Mouse (Mus musculus): ENCODE results near the gene Cdc25b.

The Cdc25b gene

GRCm38 (mm10) chr2:131186771-131187601, at the start of gene Cdc25b, which contains the start of gene Spef1:
Gene Cdc25b (plus strand): TSS chr2:131186949.
Gene Spef1 (minus strand): TSS chr2:131187282.
- peak; percentile 92 for DNase-seq (ENCODE audit: low read depth, low spot score)

- no peak for DNase-seq (ENCODE audit: low read depth, low spot score)
These were observed 48.5 kb upstream of the Cdc25b start for GRCm38 (mm10) chr2:131138296-131138695.

- no peak for DNase-seq (ENCODE audit: low read depth, low spot score)
These were observed 48.0 kb upstream of the Cdc25b start for GRCm38 (mm10) chr2:131138760-131139159.

- DNase-seq (ENCODE audit: low read depth, low spot score), result no peak
These were observed 47.5 kb upstream of the Cdc25b start for GRCm38 (mm10) chr2:131139287-131139686.

- DNase-seq (ENCODE audit: low read depth, low spot score), result no peak
These were observed 46.7 kb upstream of the Cdc25b start for GRCm38 (mm10) chr2:131139886-131140532.

- DNase-seq (ENCODE audit: low read depth, low spot score), result no peak
These were observed 46.2 kb upstream of the Cdc25b start for GRCm38 (mm10) chr2:131140533-131140905.

- DNase-seq (ENCODE audit: low read depth, low spot score), result no peak
These were observed 45.3 kb upstream of the Cdc25b start for GRCm38 (mm10) chr2:131141336-131141986.

GRCm38 (mm10) chr2:131142592-131142991, 44.2 kb upstream of the Cdc25b start:
- DNase-seq (ENCODE audit: low read depth, low spot score), result peak; percentile 53

GRCm38 (mm10) chr2:131143007-131143780, 43.6 kb upstream of the Cdc25b start:
- DNase-seq (ENCODE audit: low read depth, low spot score), result no peak

GRCm38 (mm10) chr2:131145121-131145520, 41.6 kb upstream of the Cdc25b start:
- no peak for DNase-seq (ENCODE audit: low read depth, low spot score)

GRCm38 (mm10) chr2:131145536-131145935, 41.2 kb upstream of the Cdc25b start:
- no peak for DNase-seq (ENCODE audit: low read depth, low spot score)

- peak; percentile 60 for DNase-seq (ENCODE audit: low read depth, low spot score)
These were observed 40.3 kb upstream of the Cdc25b start for GRCm38 (mm10) chr2:131146193-131147042.

- DNase-seq (ENCODE audit: low read depth, low spot score), result no peak
These were observed 39.7 kb upstream of the Cdc25b start for GRCm38 (mm10) chr2:131147043-131147365.

- DNase-seq (ENCODE audit: low read depth, low spot score), result no peak
These were observed 38.1 kb upstream of the Cdc25b start for GRCm38 (mm10) chr2:131148353-131149253.

- no peak for DNase-seq (ENCODE audit: low read depth, low spot score)
These were observed 37.5 kb upstream of the Cdc25b start for GRCm38 (mm10) chr2:131149254-131149578.

- no peak for DNase-seq (ENCODE audit: low read depth, low spot score)
These were observed 34.5 kb upstream of the Cdc25b start for GRCm38 (mm10) chr2:131152166-131152730.

GRCm38 (mm10) chr2:131154036-131154435, 32.7 kb upstream of the Cdc25b start:
- no peak for DNase-seq (ENCODE audit: low read depth, low spot score)

- DNase-seq (ENCODE audit: low read depth, low spot score), result no peak
These were observed 29.8 kb upstream of the Cdc25b start for GRCm38 (mm10) chr2:131156987-131157386.

GRCm38 (mm10) chr2:131159491-131159910, 27.2 kb upstream of the Cdc25b start:
- no peak for DNase-seq (ENCODE audit: low read depth, low spot score)
